In the genomic region with DNA sequence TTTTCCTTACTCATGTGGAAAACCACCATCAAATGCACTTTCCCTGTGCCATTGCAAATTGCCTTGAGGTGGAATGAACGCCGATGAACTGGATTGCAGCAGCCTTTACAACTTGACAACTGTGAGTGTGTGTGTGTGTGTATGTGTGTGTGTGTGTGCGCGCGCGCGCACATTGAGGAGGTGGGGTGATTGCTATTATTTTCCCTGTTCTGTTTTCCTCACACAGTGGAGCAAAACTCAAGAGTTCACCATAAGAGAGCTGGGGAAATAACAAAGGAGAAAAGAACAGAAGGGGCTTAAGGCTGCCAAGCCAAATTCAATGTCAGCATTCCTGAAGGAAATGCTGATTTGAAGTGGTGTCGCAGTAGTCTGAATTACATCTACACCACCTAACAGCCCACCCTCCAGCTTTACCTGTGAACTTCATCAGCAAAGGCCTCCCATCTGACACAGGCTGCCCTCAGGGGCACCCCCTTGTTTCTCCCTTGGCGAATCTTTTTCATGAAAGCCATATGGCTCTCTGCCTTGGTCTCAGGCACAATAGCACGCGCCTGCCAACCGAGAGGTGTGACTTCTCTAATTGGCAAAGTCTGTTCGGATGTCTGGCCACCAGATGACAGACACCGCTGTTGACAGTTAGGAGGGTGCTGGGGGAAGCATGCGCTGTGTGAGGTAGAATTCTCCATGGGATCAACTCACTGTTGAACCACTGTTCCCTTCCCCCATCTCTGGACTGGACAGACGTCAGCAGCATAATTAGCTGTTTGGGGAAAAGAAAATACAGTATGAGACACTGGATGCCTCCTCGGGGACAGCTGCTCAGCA, we compare ENCODE assay signal across 9 mouse cellular contexts. TPM values are rescaled to one million over a fixed set of nuclear protein-coding genes. Genes with fewer than 3 reads are reported as not detected.
A peak's percentile ranks its signal among the peaks of the same experiment; 100 is the strongest.
DNase-seq lines count a peak whose midpoint lies in the region; ATAC-seq and TF ChIP-seq lines count a peak whose summit lies in the region.
"Had no signal": no experiment of that assay in that cellular context is flagged by ENCODE, and none has a peak within 500 bp of the region (broad histone marks: within the 10 kb centered on the region; RNA-seq: fewer than 3 reads in every experiment).

No protein-coding gene starts in this region.

- intact Hi-C loops in gastrocnemius, postnatal 36 days (cut with DNase I) = no loop called here

- DNase-seq in testis, postnatal 14 days (ENCODE audit: low spot score) = no peak
- DNase-seq in forebrain, postnatal 0 days = peak; percentile 90
- no peak for DNase-seq in kidney, adult 8-10 months
- DNase-seq in urinary bladder, adult 18-20 months (ENCODE audit: low spot score in 2 of 2) = no peak
- no peak for DNase-seq in gastrocnemius, postnatal 36 days

- peak overlapping the region; percentile 1; the same call in 1 of the 2 replicates for H3K4me2 ChIP-seq in forebrain, postnatal 0 days (ENCODE audit: low read depth)
- H3K4me2 ChIP-seq in hindbrain, embryonic 15.5 days = peak overlapping the region; percentile 1; the same call in 1 of the 2 replicates
- H3K4me2 ChIP-seq in midbrain, embryonic 13.5 days (replicated peaks) = peak overlapping the region; percentile 14

- no peaks in the 10 kb centered on the region for H3K27me3 ChIP-seq in testis, adult 2 months (ENCODE audit: control insufficient read depth, insufficient read depth, low read length)
- H3K27me3 ChIP-seq in forebrain, postnatal 0 days (ENCODE audit: insufficient read depth, low read length) = no peaks in the 10 kb centered on the region
- no peaks in the 10 kb centered on the region for H3K27me3 ChIP-seq in hindbrain, embryonic 15.5 days
- no peaks in the 10 kb centered on the region for H3K27me3 ChIP-seq in midbrain, embryonic 13.5 days

- no peak overlapping the region for H3K9ac ChIP-seq in forebrain, postnatal 0 days
- H3K9ac ChIP-seq in hindbrain, embryonic 15.5 days = no peak overlapping the region
- no peak overlapping the region for H3K9ac ChIP-seq in midbrain, embryonic 13.5 days (replicated peaks)

- H3K27ac ChIP-seq in testis, adult 2 months (ENCODE audit: control insufficient read depth, insufficient read depth, low read depth, low read length) = peak overlapping the region; percentile 96
- H3K27ac ChIP-seq in forebrain, postnatal 0 days (ENCODE audit: low read depth, low read length) = peak overlapping the region; percentile 57
- H3K27ac ChIP-seq in hindbrain, embryonic 15.5 days (replicated peaks) = 0 out of 2 replicates have a peak overlapping the region, but pooled peaks have one; percentile 7
- peak overlapping the region; percentile 68 for H3K27ac ChIP-seq in midbrain, embryonic 13.5 days

- peak overlapping the region; percentile 90 for H3K4me3 ChIP-seq in testis, adult 2 months (ENCODE audit: control insufficient read depth, low read depth, low read length)
- H3K4me3 ChIP-seq in forebrain, postnatal 0 days (ENCODE audit: low read depth, low read length) = no peak overlapping the region
- no peak overlapping the region for H3K4me3 ChIP-seq in hindbrain, embryonic 15.5 days
- H3K4me3 ChIP-seq in midbrain, embryonic 13.5 days (replicated peaks) = no peak overlapping the region

- no peak for TF ChIP-seq CTCF in testis, adult 2 months (IDR thresholded peaks at IDR 0.05; ENCODE audit: control insufficient read depth, insufficient read depth, insufficient replicate concordance, low read depth, low read length)
- no peak for TF ChIP-seq CTCF in forebrain, postnatal 0 days (IDR thresholded peaks at IDR 0.05; ENCODE audit: low read depth)

- ATAC-seq in forebrain, postnatal 0 days = peak; percentile 93
- peak; percentile 79 for ATAC-seq in hindbrain, embryonic 15.5 days (ENCODE audit: low FRiP score, low read depth)
- peak; percentile 89 for ATAC-seq in midbrain, embryonic 13.5 days

- WGBS in forebrain, postnatal 0 days = 34% methylated on average over 17 of the region's 17 CpGs
- WGBS in hindbrain, embryonic 15.5 days = 49% methylated on average over 17 of the region's 17 CpGs
- WGBS in midbrain, embryonic 13.5 days = 67% methylated on average over 17 of the region's 17 CpGs

- no peaks in the 10 kb centered on the region for H3K9me3 ChIP-seq in forebrain, postnatal 0 days (ENCODE audit: low read length)
- no peaks in the 10 kb centered on the region for H3K9me3 ChIP-seq in hindbrain, embryonic 15.5 days
- no peaks in the 10 kb centered on the region for H3K9me3 ChIP-seq in midbrain, embryonic 13.5 days
- H3K9me3 ChIP-seq: G1E had no signal

- peak; percentile 55; the same call in 1 of the 2 replicates for TF ChIP-seq POLR2A in testis, adult 2 months (IDR thresholded peaks at IDR 0.05; ENCODE audit: control insufficient read depth, low read depth, low read length)

- peaks cover 15% of the 10 kb centered on the region for H3K4me1 ChIP-seq in testis, adult 2 months (ENCODE audit: control insufficient read depth, insufficient read depth, low read length)
- no peaks in the 10 kb centered on the region; the same call in 1 of the 2 replicates for H3K4me1 ChIP-seq in forebrain, postnatal 0 days (ENCODE audit: insufficient read depth)
- H3K4me1 ChIP-seq in hindbrain, embryonic 15.5 days (replicated peaks) = peaks cover 9% of the 10 kb centered on the region; the same call in 1 of the 2 replicates
- peaks cover 16% of the 10 kb centered on the region for H3K4me1 ChIP-seq in midbrain, embryonic 13.5 days (replicated peaks)

- H3K36me3 ChIP-seq in testis, adult 2 months (ENCODE audit: control insufficient read depth, insufficient read depth, low read length) = no peaks in the 10 kb centered on the region
- H3K36me3 ChIP-seq in forebrain, postnatal 0 days (ENCODE audit: insufficient read depth) = no peaks in the 10 kb centered on the region
- no peaks in the 10 kb centered on the region for H3K36me3 ChIP-seq in hindbrain, embryonic 15.5 days
- H3K36me3 ChIP-seq in midbrain, embryonic 13.5 days = no peaks in the 10 kb centered on the region
- H3K36me3 ChIP-seq: G1E had no signal

RNA-seq across cellular contexts. Expression of gene Fyn, which starts 47.6 kb away (rescaled TPM):
- polyA plus RNA-seq in testis, adult 2 months (2012; rRNA removed) = 15.0 and 18.8 TPM in 2 replicates
- total RNA-seq in forebrain, postnatal 0 days (2014; rRNA removed) = 147 and 155 TPM in 2 replicates
- 75.1 and 85.8 TPM in 2 replicates for polyA plus RNA-seq in forebrain, postnatal 0 days (2015; fragmentation: Nextera tagmentation; extraction: Ambion mirVana)
- 72.7 and 79.1 TPM in 2 replicates for polyA plus RNA-seq in hindbrain, embryonic 15.5 days (2015; fragmentation: Nextera tagmentation; extraction: Ambion mirVana)
- 62.4 and 64.8 TPM in 2 replicates for polyA plus RNA-seq in midbrain, embryonic 13.5 days (2015; fragmentation: Nextera tagmentation; extraction: Ambion mirVana)
- total RNA-seq in gastrocnemius, postnatal 36 days (2021) = 1 to 10 TPM; 6.7 to 8.0 TPM

Comparison
In these comparisons a context has a peak if more than half of its experiments do, and no peak if none do; other contexts are left out.
1. H3K27ac ChIP-seq: peak in every context shown above with its lines; median percentile 96 in testis, adult 2 months; 68 in midbrain, embryonic 13.5 days; 57 in forebrain, postnatal 0 days; 7 in hindbrain, embryonic 15.5 days.